Mouse (Mus musculus) gastrocnemius, postnatal 10 days (tissue): ENCODE measurements around the gene Dcp1b. TPM values are rescaled to one million over a fixed set of nuclear protein-coding genes. Genes with fewer than 3 reads are reported as not detected.
A peak's percentile ranks its signal among the peaks of the same experiment; 100 is the strongest.
"Not testable (repeated sequence)": the region's sequence is repeated elsewhere in the genome, so short reads cannot be mapped to it uniquely, and the experiment has no call there.

Experiments
- DNase-seq: peaks from one replicate; pipeline ENCODE4 v3.0.0; 2021; ENCODE audit warnings: mixed read lengths
- total RNA-seq, 2 experiments: library from RNA; stranded (reverse); gene quantifications; 2 replicates each; pipeline ENCODE4 v1.2.3; 2021

Gene Dcp1b
- total RNA-seq, 2 experiments from 2014 or later = 5.1 to 7.4 TPM

DNA sequence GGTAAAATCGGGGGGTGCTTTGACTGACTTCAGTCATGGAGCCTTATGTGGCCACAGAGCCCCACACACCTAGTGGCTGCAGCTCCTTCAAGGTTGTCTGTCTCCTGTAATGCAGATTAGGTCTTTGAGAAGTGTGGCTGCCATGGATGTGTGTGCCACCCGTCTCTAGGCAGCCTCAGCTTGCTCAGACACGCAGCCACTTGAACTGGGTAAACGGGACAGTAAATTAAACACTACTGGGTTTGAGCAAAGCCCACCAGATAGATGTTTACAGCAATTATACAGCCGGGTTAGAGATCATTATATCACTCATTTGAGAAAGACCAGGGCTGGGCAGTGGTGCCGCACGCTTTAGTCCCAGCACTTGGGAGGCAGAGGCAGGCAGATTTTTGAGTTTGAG, 19.5 kb downstream of the Dcp1b start:
- DNase-seq = no peak

DNA sequence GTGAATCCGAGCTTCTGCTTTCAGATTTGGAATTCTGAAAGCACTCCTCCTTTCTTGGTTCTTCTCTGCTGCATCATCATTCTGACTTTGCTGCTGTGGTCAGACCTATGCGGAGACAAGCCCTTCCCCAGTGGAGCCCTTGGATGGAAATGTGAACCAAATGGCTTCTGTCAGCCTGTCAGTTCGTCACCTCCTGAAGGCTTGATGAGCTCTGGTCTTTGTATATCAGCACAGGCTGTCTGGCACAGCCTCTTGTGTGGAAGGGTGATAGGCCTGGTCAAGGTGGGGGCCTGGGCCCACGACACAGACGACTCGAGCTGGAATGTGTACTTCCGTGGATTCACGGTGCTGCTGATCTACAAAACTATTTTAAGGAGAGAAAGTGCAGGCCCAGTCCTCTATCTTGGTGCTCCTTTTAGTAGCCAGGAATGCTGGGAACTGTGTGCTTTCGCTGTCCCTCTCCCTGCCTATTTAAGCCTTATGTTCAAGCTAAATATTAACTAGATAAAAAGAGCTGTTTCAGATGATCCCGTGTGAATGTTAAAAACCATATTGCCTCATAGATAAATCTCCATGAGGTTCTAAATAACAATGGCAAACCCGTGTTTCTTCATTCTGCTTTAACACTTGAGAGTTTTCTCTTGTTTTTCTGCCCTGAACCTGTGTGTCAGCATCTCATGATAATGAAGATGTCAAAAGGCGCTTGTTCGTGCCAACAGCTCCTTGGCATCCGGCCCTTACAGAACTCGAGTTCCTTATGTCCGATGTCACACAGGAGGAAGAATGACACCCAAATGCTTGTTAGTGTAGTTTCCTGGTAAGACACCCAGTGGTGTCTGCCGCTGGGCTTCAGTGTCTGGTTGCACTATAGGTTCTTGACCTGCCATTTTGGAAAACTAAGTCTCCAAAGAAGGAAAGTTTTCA, 21.6 kb downstream of the Dcp1b start, which contains the start of gene Cacna1c:
Cacna1c (minus strand) TSS at position 37 of the 924 bp plus-strand sequence.
- no peak for DNase-seq

DNA sequence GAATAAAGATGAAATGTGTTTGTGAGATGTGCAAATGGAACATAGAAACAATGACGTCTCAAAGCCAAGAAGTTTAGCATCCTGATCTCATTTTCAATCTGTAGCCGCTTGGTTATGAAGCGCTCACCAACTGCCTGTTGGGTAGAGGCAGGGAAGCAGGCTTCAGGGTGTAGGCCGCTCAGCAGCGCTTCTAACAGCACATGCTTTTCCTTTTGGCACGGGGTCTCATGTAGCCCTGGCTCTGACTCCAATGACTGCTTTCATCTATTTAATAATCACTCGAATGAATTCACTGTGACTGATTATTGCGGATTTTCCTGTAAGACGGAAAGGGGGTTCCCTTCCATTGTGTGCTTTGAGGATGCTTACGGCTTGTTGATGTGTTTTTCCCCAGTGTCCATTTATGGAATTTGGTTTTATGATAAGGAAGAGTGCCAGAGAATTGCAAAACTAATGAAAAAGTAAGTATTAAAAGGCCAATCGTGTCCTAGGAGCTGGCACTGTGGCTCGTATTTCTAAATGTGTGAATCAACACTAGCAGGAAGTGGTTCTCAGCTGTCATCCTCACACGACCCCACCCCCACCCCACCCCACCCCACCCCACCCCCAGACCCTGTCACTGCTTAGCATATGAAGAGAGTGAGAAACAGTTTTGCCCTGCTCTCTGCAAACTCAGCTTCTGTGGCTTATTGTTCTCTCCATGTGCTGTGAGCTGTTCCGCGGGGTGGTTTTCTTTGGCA, 23.7 kb downstream of the Dcp1b start:
- no peak for DNase-seq

DNA sequence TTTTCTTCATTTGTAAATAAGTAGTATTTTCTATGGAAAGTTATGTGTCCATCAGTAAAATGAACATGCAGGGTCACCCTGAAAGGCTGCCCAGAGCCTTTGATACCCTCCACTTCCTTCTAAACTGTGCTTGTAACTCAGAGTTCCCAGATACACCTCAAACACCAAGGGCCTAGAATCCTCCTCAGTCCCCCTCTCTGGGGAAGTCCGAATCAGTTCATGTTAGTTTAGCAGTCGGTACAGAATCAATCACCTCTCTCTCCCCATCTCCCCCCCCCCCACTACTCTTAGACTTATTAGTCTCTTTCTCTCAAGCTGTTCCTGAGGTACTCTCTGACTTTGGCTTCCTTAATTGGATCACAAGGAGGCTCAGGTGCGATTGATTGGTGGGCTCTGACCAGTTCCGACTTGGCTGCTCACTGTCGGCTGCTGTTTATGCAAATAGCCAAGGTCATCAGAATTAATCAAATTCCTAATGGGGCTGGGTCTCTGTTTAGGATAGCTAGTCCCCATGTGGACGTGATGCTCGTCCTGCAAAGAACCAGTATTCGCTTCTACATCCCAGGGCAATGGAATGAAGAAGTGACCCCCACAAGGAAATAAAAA, 24.3 kb downstream of the Dcp1b start:
- no peak for DNase-seq

DNA sequence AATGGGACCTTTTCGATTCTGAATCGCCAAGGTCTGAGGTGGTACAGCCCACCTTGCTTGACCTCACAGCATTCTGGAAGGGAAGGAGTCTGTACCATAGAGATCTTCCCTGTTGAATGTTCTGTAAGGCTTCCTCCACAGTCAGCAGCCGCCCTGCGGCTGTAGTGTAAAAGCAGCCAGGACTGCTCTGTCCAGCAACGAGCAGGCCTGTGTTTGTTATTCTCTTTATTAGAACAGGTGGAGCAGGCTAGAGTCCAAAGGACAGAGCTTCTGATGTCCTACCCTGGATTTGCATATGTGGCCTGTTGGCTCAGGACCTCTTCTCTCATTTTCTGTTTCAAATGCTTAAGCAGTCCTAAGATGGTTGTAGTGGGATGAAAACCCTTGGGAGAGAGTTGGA, 25.3 kb downstream of the Dcp1b start:
- no peak for DNase-seq

DNA sequence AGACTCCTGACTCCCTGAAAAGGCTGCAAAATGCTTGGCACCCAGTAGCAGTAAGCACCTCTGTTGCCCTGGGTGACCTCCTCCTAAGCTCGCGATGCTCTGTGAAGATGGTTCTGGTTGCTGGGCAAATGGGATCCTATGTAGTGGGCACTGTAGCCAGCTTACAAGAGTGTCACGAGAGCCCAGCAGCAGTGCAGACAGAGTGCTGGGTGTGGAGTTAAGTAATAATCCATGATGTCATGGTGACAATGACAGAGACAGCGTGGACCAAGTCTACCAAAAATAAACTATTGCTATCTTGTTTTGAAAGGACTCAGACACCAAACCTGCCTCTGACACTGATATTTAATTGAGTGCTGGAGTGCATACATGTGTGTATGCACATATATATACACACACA, 26.5 kb downstream of the Dcp1b start:
- no peak for DNase-seq

GRCm38 (mm10) chr6:119204286-119204685, 29.2 kb downstream of the Dcp1b start:
- no peak for DNase-seq

GRCm38 (mm10) chr6:119204915-119205314, 29.9 kb downstream of the Dcp1b start:
- DNase-seq = no peak

- not testable (repeated sequence) for DNase-seq
These were observed 31.0 kb downstream of the Dcp1b start for GRCm38 (mm10) chr6:119206006-119206405.

DNA sequence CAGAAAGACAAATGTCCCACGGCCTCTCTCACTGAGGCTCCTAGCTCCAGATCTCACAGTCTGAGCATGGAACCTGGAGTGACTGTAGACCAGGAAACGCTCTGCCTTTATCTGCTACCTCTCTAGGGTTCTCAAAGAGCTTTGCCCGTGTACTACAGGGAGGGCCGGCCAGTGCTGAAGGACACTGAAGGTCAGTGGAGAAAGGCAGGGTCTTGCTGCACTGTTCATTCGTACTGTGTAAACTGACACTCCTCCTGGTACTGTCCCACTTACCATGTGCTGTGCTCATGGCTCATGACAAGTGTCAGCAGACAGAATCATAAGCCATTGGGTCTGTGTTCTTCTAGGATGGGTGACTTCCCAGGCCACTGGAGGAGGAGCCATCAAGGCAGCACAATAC, 38.3 kb downstream of the Dcp1b start:
- no peak for DNase-seq

DNA sequence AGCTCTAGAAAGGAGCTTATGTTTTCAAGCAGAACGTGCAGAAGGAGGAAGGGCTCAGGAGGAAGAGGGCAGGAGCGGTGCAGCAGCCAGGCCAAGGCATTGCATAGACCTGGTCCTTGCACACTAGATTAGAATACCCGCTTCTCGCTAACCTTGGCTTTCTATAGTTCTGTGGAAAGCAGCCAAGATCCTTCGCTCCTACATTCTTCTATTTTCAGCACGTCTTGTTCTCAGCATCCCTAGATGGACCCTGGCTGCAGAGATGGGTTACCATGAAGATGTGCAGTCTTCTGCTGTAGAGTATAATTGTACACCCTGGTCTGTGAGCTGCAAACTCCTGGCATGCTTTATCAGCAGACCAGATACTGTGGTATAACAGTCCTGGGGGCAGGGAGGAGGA, 39.1 kb downstream of the Dcp1b start:
- no peak for DNase-seq

DNA sequence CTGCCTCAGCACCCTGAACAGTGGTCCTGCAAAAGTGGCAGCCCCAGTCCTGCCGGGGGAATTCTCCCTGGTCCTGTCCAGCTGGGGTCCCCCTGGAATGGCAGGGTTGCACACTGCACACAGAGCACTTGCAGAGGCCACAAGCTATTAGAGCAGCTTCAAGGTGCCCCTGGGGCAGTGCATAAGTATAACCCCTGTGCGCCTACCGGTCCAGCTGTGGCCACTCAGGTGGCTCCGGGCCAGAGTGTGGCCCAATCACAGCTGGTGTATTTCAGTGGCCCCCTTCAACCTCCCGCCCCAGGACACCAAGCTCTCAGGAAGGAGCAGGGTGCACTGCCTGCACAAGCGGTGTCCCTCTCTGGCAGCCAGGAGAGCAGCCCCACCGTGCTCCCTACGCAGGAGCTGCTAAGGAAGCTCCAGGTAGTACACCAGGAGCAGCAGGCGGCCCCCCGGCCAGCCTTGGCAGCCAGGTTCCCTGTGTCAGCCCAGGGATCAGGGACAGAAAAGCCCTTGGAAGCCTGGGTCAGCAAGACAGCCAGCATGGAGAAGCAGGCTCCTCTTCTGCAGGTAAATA, 40.1 kb downstream of the Dcp1b start:
- no peak for DNase-seq

- no peak for DNase-seq
These were observed 42.6 kb downstream of the Dcp1b start for GRCm38 (mm10) chr6:119217661-119218060.

DNA sequence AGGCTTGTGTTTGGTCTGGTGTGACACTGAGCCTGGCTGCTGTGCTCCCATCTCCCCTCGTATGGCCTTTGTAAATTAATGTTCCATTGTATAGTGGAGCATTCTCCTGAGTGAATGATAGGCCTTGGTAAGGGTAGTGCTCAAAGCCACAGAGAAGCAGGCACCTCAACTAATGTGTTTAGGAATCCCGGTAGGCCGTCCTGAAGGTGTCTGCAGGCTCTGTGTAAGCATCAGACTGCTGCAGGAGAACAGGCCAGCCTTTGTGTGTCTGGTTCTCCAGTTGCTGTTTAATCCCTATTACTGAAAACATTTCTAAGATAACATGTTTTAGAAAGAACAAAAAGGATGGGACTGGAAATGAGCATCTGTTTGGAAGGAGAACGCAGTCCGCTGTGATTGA, 43.5 kb downstream of the Dcp1b start:
- no peak for DNase-seq

GRCm38 (mm10) chr6:119219237-119219870, 44.3 kb downstream of the Dcp1b start:
- no peak for DNase-seq

DNA sequence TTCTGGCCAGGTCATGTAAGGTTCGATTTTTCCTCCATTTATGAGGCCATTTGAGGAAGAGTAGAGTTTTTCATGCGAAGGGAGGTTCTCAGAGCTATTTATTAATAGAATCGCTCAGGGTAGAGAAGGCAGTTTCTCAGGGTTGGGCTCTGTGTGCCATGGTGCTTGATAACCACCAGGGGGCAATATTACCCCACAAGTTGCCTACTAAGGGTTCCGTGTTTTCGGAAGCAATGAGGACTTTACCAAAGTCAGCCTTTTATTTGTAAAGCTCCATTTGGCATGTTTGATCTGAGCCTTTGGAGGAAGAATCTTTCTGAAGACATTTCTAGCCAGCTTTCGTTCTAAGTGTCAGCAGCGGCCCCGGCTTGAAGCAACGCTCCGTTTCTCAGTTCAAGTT, 45.2 kb downstream of the Dcp1b start:
- DNase-seq = peak; percentile 41

DNA sequence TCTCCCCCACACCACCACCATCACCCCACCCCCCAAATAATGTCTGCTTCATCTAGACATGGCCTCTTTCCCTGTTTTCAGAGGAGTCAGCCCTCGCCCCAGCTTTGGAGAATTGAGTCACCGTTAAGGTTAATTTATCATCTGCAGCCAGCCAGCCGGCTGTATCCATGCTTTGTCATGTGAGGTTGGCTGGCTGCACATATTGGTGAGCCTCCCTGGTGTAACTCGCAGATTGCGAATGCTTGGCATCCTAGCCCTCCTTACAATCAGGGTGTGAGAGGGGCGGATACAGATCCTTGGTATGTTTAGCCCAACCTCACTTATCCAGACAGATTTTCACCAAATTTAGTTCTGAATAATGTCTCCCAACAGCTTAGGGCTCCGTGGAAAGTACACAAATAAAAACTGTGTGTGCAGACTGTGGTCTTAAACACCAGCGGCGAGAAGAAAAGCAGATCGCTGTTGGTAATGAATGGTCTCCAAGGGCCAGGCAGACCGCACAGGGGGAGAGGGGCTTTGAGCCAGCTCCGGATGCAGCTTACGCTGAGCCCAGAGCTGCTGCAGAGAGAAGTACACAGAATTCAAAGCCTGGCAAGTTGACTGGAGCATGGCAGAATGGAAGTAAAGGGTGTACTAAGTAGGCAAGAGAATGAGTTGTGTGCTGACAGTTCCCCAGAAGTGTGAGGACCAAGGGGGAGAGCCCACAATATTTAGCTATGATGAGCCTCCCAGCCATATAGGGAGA, 49.6 kb downstream of the Dcp1b start:
- no peak for DNase-seq

DNA sequence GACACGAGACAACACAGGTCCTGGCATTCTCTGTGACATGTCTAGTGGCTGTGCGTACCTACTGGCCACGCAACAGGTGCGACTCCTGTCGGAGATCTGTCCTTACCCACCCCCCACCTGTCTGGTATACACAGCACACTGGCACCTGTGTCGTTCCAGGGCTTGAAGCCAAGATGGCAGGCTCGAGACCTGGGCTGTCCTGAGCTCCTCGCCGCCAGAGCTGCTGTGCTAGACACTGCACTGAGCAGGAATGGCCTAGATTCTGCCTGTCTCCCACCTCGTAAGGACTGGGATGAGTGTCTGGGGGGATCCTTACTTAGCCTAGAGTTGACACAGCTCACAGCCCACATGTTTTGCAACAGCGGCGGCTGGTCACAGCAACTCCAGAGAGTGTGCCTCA, 50.2 kb downstream of the Dcp1b start:
- DNase-seq = no peak

GRCm38 (mm10) chr6:119225731-119226130, 50.7 kb downstream of the Dcp1b start:
- DNase-seq = no peak

DNA sequence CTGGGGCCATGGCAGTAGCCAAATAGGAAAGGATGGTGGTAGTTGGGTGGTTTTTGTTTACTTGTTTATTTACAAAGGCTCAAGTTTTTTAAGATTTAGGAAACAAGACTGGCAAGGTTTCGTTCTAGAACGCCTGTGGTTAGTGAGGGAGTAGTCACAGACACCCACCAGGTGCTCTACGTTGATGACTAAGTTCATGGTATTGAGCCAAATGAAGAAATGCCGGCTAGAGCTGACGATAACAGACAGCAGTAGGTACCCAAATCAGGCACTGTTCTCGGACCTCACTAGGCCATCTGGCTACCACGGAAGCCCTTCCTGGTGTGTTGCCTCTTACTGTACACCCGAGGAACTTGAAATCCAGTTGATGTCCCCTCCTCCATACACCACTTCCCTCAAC, 51.9 kb downstream of the Dcp1b start:
- no peak for DNase-seq

- DNase-seq = no peak
These were observed 54.0 kb downstream of the Dcp1b start for GRCm38 (mm10) chr6:119228861-119229603.
